9 mouse cellular contexts compared by ENCODE assay signal in the genomic region with DNA sequence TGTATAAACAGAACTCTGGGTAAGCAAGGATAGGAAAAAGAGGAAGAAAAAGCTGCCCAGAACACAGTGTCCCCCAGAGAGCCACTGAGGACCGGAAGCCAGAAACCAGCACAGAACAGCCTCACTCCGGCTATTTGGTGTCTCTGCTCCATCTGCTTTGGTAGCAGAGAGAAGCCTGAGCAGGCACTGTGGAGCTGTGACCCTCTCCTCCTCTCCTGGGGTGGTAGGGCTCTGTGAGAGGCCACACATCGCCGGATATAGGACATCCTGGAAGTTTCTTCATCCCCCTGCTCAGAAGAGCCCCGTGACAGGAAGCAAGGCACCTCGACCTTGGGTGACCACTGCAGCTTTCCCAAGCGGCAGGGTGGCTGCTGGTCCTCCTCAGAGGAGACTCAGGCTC. TPM values are rescaled to one million over a fixed set of nuclear protein-coding genes. Genes with fewer than 3 reads are reported as not detected.
DNase-seq lines count a peak whose midpoint lies in the region; ATAC-seq and TF ChIP-seq lines count a peak whose summit lies in the region.
"Had no signal": no experiment of that assay in that cellular context is flagged by ENCODE, and none has a peak within 500 bp of the region (broad histone marks: within the 10 kb centered on the region; RNA-seq: fewer than 3 reads in every experiment).

No protein-coding gene starts in this region.

- H3K27me3 ChIP-seq in heart, embryonic 11.5 days (ENCODE audit: control insufficient read depth, insufficient read depth, low read length), result peaks cover 21% of the 10 kb centered on the region
- no peaks in the 10 kb centered on the region for H3K27me3 ChIP-seq in testis, adult 2 months (ENCODE audit: control insufficient read depth, insufficient read depth, low read length)
- peaks cover 11% of the 10 kb centered on the region for H3K27me3 ChIP-seq in liver, embryonic 16.5 days (ENCODE audit: control insufficient read depth, insufficient read depth, low read depth, low read length)

- no peak overlapping the region for H3K9ac ChIP-seq in heart, embryonic 11.5 days (ENCODE audit: low read depth, low read length)
- H3K9ac ChIP-seq in liver, embryonic 16.5 days (ENCODE audit: low read depth, low read length), result no peak overlapping the region

- ATAC-seq in heart, embryonic 11.5 days (replicated peaks; ENCODE audit: insufficient number of reproducible peaks, low FRiP score, low TSS enrichment), result no peak
- ATAC-seq in liver, embryonic 16.5 days (ENCODE audit: low read depth), result no peak
- ATAC-seq in frontal cortex, adult (ENCODE audit: low TSS enrichment), result no peak

- H3K4me2 ChIP-seq in heart, embryonic 11.5 days, result no peak overlapping the region
- H3K4me2 ChIP-seq in liver, embryonic 16.5 days (ENCODE audit: low read depth, low read length), result no peak overlapping the region

- H3K4me1 ChIP-seq in heart, embryonic 11.5 days (ENCODE audit: control insufficient read depth, insufficient read depth, low read length), result peaks cover 19% of the 10 kb centered on the region
- H3K4me1 ChIP-seq in testis, adult 2 months (ENCODE audit: control insufficient read depth, insufficient read depth, low read length), result peaks cover 25% of the 10 kb centered on the region
- H3K4me1 ChIP-seq in liver, embryonic 16.5 days (ENCODE audit: control insufficient read depth, low read depth, low read length), result peaks cover 41% of the 10 kb centered on the region

- no peak overlapping the region for H3K4me3 ChIP-seq in heart, embryonic 11.5 days (ENCODE audit: low read depth, low read length)
- H3K4me3 ChIP-seq in testis, adult 2 months (ENCODE audit: control insufficient read depth, low read depth, low read length), result no peak overlapping the region
- H3K4me3 ChIP-seq in liver, embryonic 16.5 days (ENCODE audit: low read depth, low read length), result no peak overlapping the region

- DNase-seq in heart, adult 8-10 months (ENCODE audit: low spot score), result peak; percentile 75
- no peak for DNase-seq in testis, postnatal 10 days (ENCODE audit: low spot score)
- no peak for DNase-seq in cerebellum, adult 9-10 months
- DNase-seq in cerebellum, postnatal 14 days, result no peak

- WGBS in heart, embryonic 11.5 days (ENCODE audit: insufficient replicate concordance), result 40% methylated on average over 7 of the region's 7 CpGs
- 23% methylated on average over 7 of the region's 7 CpGs for WGBS in liver, embryonic 16.5 days (ENCODE audit: insufficient replicate concordance)

- H3K9me3 ChIP-seq in heart, embryonic 11.5 days (replicated peaks; ENCODE audit: control insufficient read depth, low read length), result no peaks in the 10 kb centered on the region
- no peaks in the 10 kb centered on the region for H3K9me3 ChIP-seq in liver, embryonic 16.5 days (replicated peaks; ENCODE audit: control insufficient read depth, low read length)

- no peaks in the 10 kb centered on the region for H3K36me3 ChIP-seq in heart, embryonic 11.5 days (ENCODE audit: control insufficient read depth, insufficient read depth, low read length)
- H3K36me3 ChIP-seq in testis, adult 2 months (ENCODE audit: control insufficient read depth, insufficient read depth, low read length), result no peaks in the 10 kb centered on the region
- H3K36me3 ChIP-seq in liver, embryonic 16.5 days (ENCODE audit: control insufficient read depth, insufficient read depth), result no peaks in the 10 kb centered on the region

- TF ChIP-seq CTCF in testis, adult 2 months (IDR thresholded peaks at IDR 0.05; ENCODE audit: control insufficient read depth, insufficient read depth, insufficient replicate concordance, low read depth, low read length), result no peak

- no peak overlapping the region for H3K27ac ChIP-seq in heart, embryonic 11.5 days (ENCODE audit: low read depth, low read length)
- H3K27ac ChIP-seq in testis, adult 2 months (ENCODE audit: control insufficient read depth, insufficient read depth, low read depth, low read length), result peak overlapping the region; percentile 65
- peak overlapping the region; percentile 64 for H3K27ac ChIP-seq in liver, embryonic 16.5 days (ENCODE audit: low read length)

- no peak for TF ChIP-seq POLR2A in testis, adult 2 months (IDR thresholded peaks at IDR 0.05; ENCODE audit: control insufficient read depth, low read depth, low read length)

RNA-seq across cellular contexts. Expression of a gene that starts 3.5 kb away (rescaled TPM):
- total RNA-seq in heart, adult 8-10 months (2022), result 10 to 100 TPM; 31.0 to 46.7 (median 38.3) TPM
- 5.0 and 5.8 TPM in 2 replicates for polyA plus RNA-seq in heart, embryonic 11.5 days (2014; fragmentation: Nextera tagmentation; extraction: Ambion mirVana)
- 19.8 and 22.7 TPM in 2 replicates for polyA plus RNA-seq in testis, adult 2 months (2012; rRNA removed)
- 18.9 and 21.5 TPM in 2 replicates for polyA plus RNA-seq in liver, embryonic 16.5 days (2015; fragmentation: Nextera tagmentation; extraction: Ambion mirVana)

RNA-seq across cellular contexts. Expression of a gene that starts 16.8 kb away (rescaled TPM):
- not detected for total RNA-seq in heart, adult 8-10 months (2022)
- not detected in 2 replicates for polyA plus RNA-seq in heart, embryonic 11.5 days (2014; fragmentation: Nextera tagmentation; extraction: Ambion mirVana)
- 513 and 515 TPM in 2 replicates for polyA plus RNA-seq in testis, adult 2 months (2012; rRNA removed)
- not detected in 2 replicates for polyA plus RNA-seq in liver, embryonic 16.5 days (2015; fragmentation: Nextera tagmentation; extraction: Ambion mirVana)
- total RNA-seq: ES-E14 had no signal

RNA-seq across cellular contexts. Expression of a gene that starts 35.4 kb away (rescaled TPM):
- total RNA-seq in heart, adult 8-10 months (2022), result not detected
- not detected in 2 replicates for polyA plus RNA-seq in heart, embryonic 11.5 days (2014; fragmentation: Nextera tagmentation; extraction: Ambion mirVana)
- polyA plus RNA-seq in testis, adult 2 months (2012; rRNA removed), result not detected in 2 replicates
- not detected in 2 replicates for polyA plus RNA-seq in liver, embryonic 16.5 days (2015; fragmentation: Nextera tagmentation; extraction: Ambion mirVana)
- total RNA-seq: ES-E14 had no signal

RNA-seq across cellular contexts. Expression of a gene that starts 46.7 kb away (rescaled TPM):
- total RNA-seq in heart, adult 8-10 months (2022), result not detected
- 0.73 TPM in 1 of 2 replicates, not detected in the other for polyA plus RNA-seq in heart, embryonic 11.5 days (2014; fragmentation: Nextera tagmentation; extraction: Ambion mirVana)
- polyA plus RNA-seq in testis, adult 2 months (2012; rRNA removed), result 2.5 and 4.1 TPM in 2 replicates
- 8.5 and 51.3 TPM in 2 replicates for polyA plus RNA-seq in liver, embryonic 16.5 days (2015; fragmentation: Nextera tagmentation; extraction: Ambion mirVana)

Comparison
In these comparisons a context has a peak if more than half of its experiments do, and no peak if none do; other contexts are left out.
1. RNA of a gene that starts 16.8 kb away (polyA plus RNA-seq): 513 to 515 TPM in testis, adult 2 months; not detected in heart, embryonic 11.5 days and not detected in liver, embryonic 16.5 days; every median in the first group is over 100 times any median in the second.